Mouse (Mus musculus): ENCODE measurements around the gene Arfgef2. TPM values are rescaled to one million over a fixed set of nuclear protein-coding genes. Genes with fewer than 3 reads are reported as not detected.

The Arfgef2 gene
- total and polyA plus RNA-seq, 3 experiments: 9.2 to 18.7 (median 11.2) TPM

DNA sequence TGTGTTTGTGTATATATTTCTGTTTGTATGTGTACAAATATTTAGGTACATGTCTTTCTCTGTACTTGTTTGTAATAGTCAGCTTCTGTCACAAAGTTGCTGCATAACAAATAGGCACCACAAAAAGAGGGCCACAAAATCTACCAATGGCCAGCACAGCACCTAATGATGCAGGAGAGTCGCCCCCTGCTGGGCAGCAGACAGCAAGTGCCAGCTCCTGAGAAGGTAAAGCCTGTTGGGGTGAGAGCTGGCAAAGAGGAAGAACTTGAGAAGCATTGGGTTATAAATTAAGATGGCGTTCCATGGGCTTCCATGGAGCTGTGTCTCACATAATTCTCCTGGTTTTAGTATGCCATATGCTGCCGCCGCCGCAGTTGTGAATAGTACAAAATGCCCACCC is 13.7 kb upstream of the Arfgef2 start:
- Histone ChIP-seq H3K9ac (ENCODE audit: insufficient read depth, low read depth) (no peak overlapping the region), H3K27ac (ENCODE audit: insufficient read depth, low read depth) (no peak overlapping the region), H3K79me2 (replicated peaks; ENCODE audit: control insufficient read depth, extremely low read depth, insufficient read depth, poor library complexity, severe bottlenecking) (peaks cover 11% of the 10 kb centered on the region), H3K4me2 (ENCODE audit: insufficient read depth, low read depth, poor library complexity, severe bottlenecking) (no peak overlapping the region), H3K27me3 (replicated peaks) (peaks cover 6% of the 10 kb centered on the region), H3K4me3 (replicated peaks in 1 of 3; ENCODE audit: low read depth in 2 of 3, low read length in 2 of 3, poor library complexity in 1 of 3) (no peak overlapping the region), H3K9me3 (replicated peaks; ENCODE audit: low read length) (peaks cover 2% of the 10 kb centered on the region), H3K4me1 (ENCODE audit: control insufficient read depth in 1 of 2, insufficient read depth in 2 of 2) (peaks cover 2 to 26% of the 10 kb centered on the region in 2 experiments; a peak in 3 of 4 replicates), H3K36me3 (replicated peaks in 1 of 2; ENCODE audit: control insufficient read depth in 1 of 2, insufficient read depth in 1 of 2, low read length in 1 of 2) (peaks cover 9 to 10% of the 10 kb centered on the region in 2 experiments)
- dilution Hi-C loops (cut with MboI; ENCODE audit: extremely low pct_ligation_motif_present, extremely low pct_unique_long_range_greater_than_20kb, low sequenced_read_pairs) (no loop called here), in situ Hi-C loops (cut with MboI; ENCODE audit: low pct_ligation_motif_present, low pct_unique_long_range_greater_than_20kb, low sequenced_read_pairs) (loop anchor here (25.0 kb wide), 1 partner anchor 704 kb away; no protein-coding TSS in a partner anchor)
- DNase-seq (ENCODE audit: extremely low read depth): peak; percentile 48
- TF ChIP-seq SIN3A (IDR thresholded peaks at IDR 0.05; ENCODE audit: low read length) (no peak), SMC3 (IDR thresholded peaks at IDR 0.05; ENCODE audit: low read depth, low read length) (peak; percentile 38), USF2 (conservative IDR thresholded peaks at IDR 0.05; ENCODE audit: low read depth, low read length) (no peak), RAD21 (IDR thresholded peaks at IDR 0.05; ENCODE audit: low read depth, low read length) (peak; percentile 15), MAFK (IDR thresholded peaks at IDR 0.05; ENCODE audit: insufficient replicate concordance, low read length) (no peak), NELFE (IDR thresholded peaks at IDR 0.05; ENCODE audit: low read depth, low read length) (no peak), ELF1 (IDR thresholded peaks at IDR 0.05; ENCODE audit: low read depth, low read length) (no peak), JUN (IDR thresholded peaks at IDR 0.05; ENCODE audit: insufficient read depth, low read depth, low read length) (no peak), POLR2AphosphoS2 (IDR thresholded peaks at IDR 0.05; ENCODE audit: low read depth, low read length) (no peak), MEF2A (IDR thresholded peaks at IDR 0.05; ENCODE audit: borderline replicate concordance, low read depth, low read length) (no peak), MXI1 (IDR thresholded peaks at IDR 0.05; ENCODE audit: low read depth, low read length) (no peak), TBP (conservative IDR thresholded peaks at IDR 0.05; ENCODE audit: low read depth, low read length) (no peak), MAX (IDR thresholded peaks at IDR 0.05; ENCODE audit: low read length) (no peak), MAZ (IDR thresholded peaks at IDR 0.05; ENCODE audit: low read depth, low read length) (no peak), CHD1 (IDR thresholded peaks at IDR 0.05; ENCODE audit: low read depth, low read length) (no peak), CTCF (conservative IDR thresholded peaks at IDR 0.05 in 1 of 2, IDR thresholded peaks at IDR 0.05 in 1 of 2; ENCODE audit: low read depth in 2 of 2, low read length in 2 of 2) (peak; percentile 6 to 55; a peak in 2 of 4 replicates), USF1 (IDR thresholded peaks at IDR 0.05; ENCODE audit: low read depth, low read length) (no peak), JUND (conservative IDR thresholded peaks at IDR 0.05; ENCODE audit: low read depth, low read length) (no peak), RCOR1 (conservative IDR thresholded peaks at IDR 0.05; ENCODE audit: low read depth, low read length) (no peak), TCF12 (IDR thresholded peaks at IDR 0.05; ENCODE audit: low read depth, low read length) (no peak), E2F4 (IDR thresholded peaks at IDR 0.05; ENCODE audit: insufficient replicate concordance, low read depth, low read length) (no peak)

DNA sequence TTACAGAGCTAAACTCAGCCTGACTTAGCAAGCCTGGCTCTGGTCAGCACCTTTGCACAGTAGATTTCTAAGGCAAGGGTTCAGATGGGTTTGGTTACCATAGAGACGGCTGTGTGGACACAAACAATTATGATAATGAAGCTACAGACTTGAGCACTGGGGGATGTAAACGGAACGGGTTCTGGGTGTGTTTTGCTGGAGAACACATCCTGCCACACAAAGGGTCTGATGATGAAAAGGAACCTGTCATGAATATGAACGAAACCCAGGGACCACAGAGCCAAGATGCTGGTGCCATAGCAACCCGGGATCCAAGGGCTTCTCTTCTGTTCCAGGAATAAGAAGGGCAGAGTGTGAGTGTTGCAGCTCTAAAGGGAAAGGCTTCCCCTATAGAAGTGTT is 13.0 kb upstream of the Arfgef2 start, which contains the start of gene Trp53rkb:
Gene Trp53rkb (plus strand): TSS at position 177 of the 400 bp plus-strand sequence.
- Histone ChIP-seq H3K36me3 (replicated peaks in 1 of 2; ENCODE audit: control insufficient read depth in 1 of 2, insufficient read depth in 1 of 2, low read length in 1 of 2) (peaks cover 13 to 16% of the 10 kb centered on the region in 2 experiments), H3K4me3 (replicated peaks in 1 of 3; ENCODE audit: low read depth in 2 of 3, low read length in 2 of 3, poor library complexity in 1 of 3) (peak within 1 kb of the TSS; percentile 79 to 89 (median 87)), H3K27ac (ENCODE audit: insufficient read depth, low read depth) (no peak within 1 kb of the TSS), H3K4me1 (ENCODE audit: control insufficient read depth in 1 of 2, insufficient read depth in 2 of 2) (peaks cover 2 to 25% of the 10 kb centered on the region in 2 experiments; a peak in 2 of 4 replicates), H3K27me3 (replicated peaks) (peaks cover 6% of the 10 kb centered on the region), H3K4me2 (ENCODE audit: insufficient read depth, low read depth, poor library complexity, severe bottlenecking) (peak within 1 kb of the TSS; percentile 66; the same call in 1 of the 2 replicates), H3K79me2 (replicated peaks; ENCODE audit: control insufficient read depth, extremely low read depth, insufficient read depth, poor library complexity, severe bottlenecking) (peaks cover 11% of the 10 kb centered on the region), H3K9ac (ENCODE audit: insufficient read depth, low read depth) (peak within 1 kb of the TSS; percentile 84), H3K9me3 (replicated peaks; ENCODE audit: low read length) (peaks cover 2% of the 10 kb centered on the region)
- DNase-seq (ENCODE audit: extremely low read depth): no peak
- in situ Hi-C loops (cut with MboI; ENCODE audit: low pct_ligation_motif_present, low pct_unique_long_range_greater_than_20kb, low sequenced_read_pairs): loop anchor here (25.0 kb wide), 1 partner anchor 705 kb away; no protein-coding TSS in a partner anchor
- dilution Hi-C loops (cut with MboI; ENCODE audit: extremely low pct_ligation_motif_present, extremely low pct_unique_long_range_greater_than_20kb, low sequenced_read_pairs): no loop called here
- TF ChIP-seq JUN (IDR thresholded peaks at IDR 0.05; ENCODE audit: insufficient read depth, low read depth, low read length) (no peak), TCF12 (IDR thresholded peaks at IDR 0.05; ENCODE audit: low read depth, low read length) (no peak), POLR2A (IDR thresholded peaks at IDR 0.05; ENCODE audit: low read depth, low read length) (no peak), ELF1 (IDR thresholded peaks at IDR 0.05; ENCODE audit: low read depth, low read length) (no peak), MAZ (IDR thresholded peaks at IDR 0.05; ENCODE audit: low read depth, low read length) (no peak), MYC (IDR thresholded peaks at IDR 0.05; ENCODE audit: low read depth, low read length) (no peak), BHLHE40 (IDR thresholded peaks at IDR 0.05; ENCODE audit: low read depth, low read length) (no peak), TBP (conservative IDR thresholded peaks at IDR 0.05; ENCODE audit: low read depth, low read length) (no peak), JUND (conservative IDR thresholded peaks at IDR 0.05; ENCODE audit: low read depth, low read length) (no peak), MAFK (IDR thresholded peaks at IDR 0.05; ENCODE audit: insufficient replicate concordance, low read length) (no peak), POLR2AphosphoS2 (IDR thresholded peaks at IDR 0.05; ENCODE audit: low read depth, low read length) (no peak), SMC3 (IDR thresholded peaks at IDR 0.05; ENCODE audit: low read depth, low read length) (no peak), CTCF (conservative IDR thresholded peaks at IDR 0.05 in 1 of 2, IDR thresholded peaks at IDR 0.05 in 1 of 2; ENCODE audit: low read depth in 2 of 2, low read length in 2 of 2) (no peak), CHD1 (IDR thresholded peaks at IDR 0.05; ENCODE audit: low read depth, low read length) (no peak), UBTF (IDR thresholded peaks at IDR 0.05; ENCODE audit: low read depth, low read length) (no peak), ZKSCAN1 (IDR thresholded peaks at IDR 0.05; ENCODE audit: borderline replicate concordance, low read depth, low read length) (no peak), NELFE (IDR thresholded peaks at IDR 0.05; ENCODE audit: low read depth, low read length) (no peak), CHD2 (IDR thresholded peaks at IDR 0.05; ENCODE audit: low read length) (no peak), ZMIZ1 (IDR thresholded peaks at IDR 0.05; ENCODE audit: low read depth, low read length) (no peak)
